Mouse (Mus musculus): Measurements from ENCODE around the gene Dnase2b.

DNA sequence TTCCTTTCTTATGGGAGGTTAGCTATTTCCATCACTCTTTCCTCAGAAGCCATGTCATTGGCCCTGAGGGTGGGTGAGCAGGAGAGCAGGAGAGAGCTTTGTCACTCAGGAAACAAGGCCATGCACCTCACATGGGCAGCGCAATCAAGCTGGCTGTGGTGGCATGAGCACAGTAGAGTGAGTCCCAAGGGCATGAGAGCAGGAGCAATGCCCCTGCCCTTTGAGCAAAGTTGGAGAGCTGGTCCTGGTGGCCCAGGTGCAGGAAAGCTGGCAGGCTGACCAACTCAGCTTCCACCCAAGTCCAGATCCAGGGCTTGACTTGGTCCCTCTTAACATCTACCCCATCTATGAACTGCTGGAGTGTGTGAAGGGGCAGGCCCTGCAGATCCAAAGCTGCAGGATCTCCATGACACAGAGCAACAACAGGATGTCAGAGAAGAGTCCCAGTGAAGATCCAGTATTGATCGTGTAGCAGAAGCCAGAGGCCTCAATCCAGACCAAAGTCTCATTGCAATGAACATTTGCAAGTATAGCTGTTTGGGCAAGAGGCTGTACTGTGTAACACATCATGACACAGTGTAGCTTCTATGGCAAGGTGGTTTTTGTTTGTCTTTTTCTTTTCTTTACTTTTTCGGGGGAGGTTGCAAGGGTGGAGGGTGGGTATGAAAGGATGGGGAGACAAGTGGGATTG, 35.2 kb downstream of the Dnase2b start:
- TF ChIP-seq CTCF (IDR thresholded peaks at IDR 0.05; ENCODE audit: low read depth): no peak
- TF ChIP-seq EP300 (IDR thresholded peaks at IDR 0.05; ENCODE audit: low read depth): no peak
